ENCODE assay signal across 1 mouse cellular context in the genomic region with DNA sequence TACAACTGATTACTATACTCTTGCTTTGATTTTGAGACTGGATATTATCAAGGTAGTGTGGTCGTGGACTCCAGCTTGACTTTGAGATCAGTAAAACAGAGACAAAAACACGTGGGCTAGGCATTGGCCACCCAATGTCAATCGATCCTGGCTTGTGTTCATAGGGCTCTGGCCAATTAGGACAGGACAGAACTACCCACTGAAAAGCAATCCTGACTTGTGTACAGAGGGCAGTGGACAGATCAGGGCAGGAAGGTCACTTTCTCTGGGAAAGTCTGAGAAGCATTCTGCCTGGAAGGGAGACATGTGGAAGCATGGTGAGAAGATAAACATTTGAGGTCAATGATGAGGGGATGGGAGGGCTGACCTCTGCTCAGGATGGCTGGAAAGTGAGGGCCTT.
TF ChIP-seq lines count a peak whose summit lies in the region.

No protein-coding gene starts in this region.

TF ChIP-seq in CH12.LX, 34 proteins besides CTCF, POLR2A, EP300 and RAD21:
- no peak for TF ChIP-seq CHD1 (IDR thresholded peaks at IDR 0.05; ENCODE audit: low read depth, low read length)
- TF ChIP-seq MAX (IDR thresholded peaks at IDR 0.05; ENCODE audit: low read length), result 0 out of 2 replicates have a peak, but pooled peaks have one; percentile 12
